26 mouse cellular contexts compared by ENCODE assay signal in the genomic region with DNA sequence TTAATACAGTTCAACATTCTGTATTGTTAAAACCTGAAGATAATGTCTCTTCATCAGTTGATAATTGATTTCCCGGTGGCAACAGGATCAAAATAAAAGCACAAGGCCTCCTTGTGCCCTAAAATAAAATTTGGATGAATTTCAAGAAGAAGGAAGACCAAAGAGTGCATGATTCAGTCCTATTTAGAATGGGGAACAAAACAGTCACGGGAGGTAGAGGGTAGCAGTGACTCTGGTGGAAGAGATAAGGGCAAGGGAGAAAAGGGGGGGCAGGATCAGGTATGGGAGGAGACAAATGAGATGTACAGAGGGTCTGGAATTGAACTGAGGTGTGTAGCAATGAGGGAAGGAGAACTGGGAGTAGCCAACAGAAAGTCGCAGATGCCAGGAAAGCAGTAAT. TPM values are rescaled to one million over a fixed set of nuclear protein-coding genes. Genes with fewer than 3 reads are reported as not detected.
A peak's percentile ranks its signal among the peaks of the same experiment; 100 is the strongest.
DNase-seq lines count a peak whose midpoint lies in the region; ATAC-seq and TF ChIP-seq lines count a peak whose summit lies in the region.
"Had no signal": no experiment of that assay in that cellular context is flagged by ENCODE, and none has a peak within 500 bp of the region (broad histone marks: within the 10 kb centered on the region; RNA-seq: fewer than 3 reads in every experiment).

No protein-coding gene starts in this region.

- peaks cover 0 to 8% of the 10 kb centered on the region in 2 experiments; a peak in 2 of 4 replicates for H3K36me3 ChIP-seq in MEL (ENCODE audit: control insufficient read depth in 1 of 2, insufficient read depth in 2 of 2, low read length in 2 of 2)
- no peaks in the 10 kb centered on the region for H3K36me3 ChIP-seq in forebrain, embryonic 16.5 days (ENCODE audit: control insufficient read depth, insufficient read depth)
- H3K36me3 ChIP-seq: G1E had no signal

- TF ChIP-seq CTCF in MEL (IDR thresholded peaks at IDR 0.05 in 2 of 3, conservative IDR thresholded peaks at IDR 0.05 in 1 of 3; ENCODE audit: control insufficient read depth in 1 of 3, insufficient read depth in 1 of 3, low read depth in 2 of 3, low read length in 3 of 3, poor library complexity in 1 of 3, severe bottlenecking in 1 of 3): no peak

- H3K4me3 ChIP-seq in MEL (ENCODE audit: control insufficient read depth in 1 of 2, insufficient read depth in 1 of 2, low read depth in 2 of 2, low read length in 2 of 2): no peak overlapping the region
- H3K4me3 ChIP-seq in forebrain, embryonic 16.5 days (replicated peaks; ENCODE audit: low read length): no peak overlapping the region

- no peak overlapping the region for H3K9ac ChIP-seq in MEL (ENCODE audit: control insufficient read depth, low read depth, low read length, poor library complexity, severe bottlenecking)
- H3K9ac ChIP-seq in forebrain, embryonic 16.5 days (replicated peaks; ENCODE audit: low read depth, low read length): no peak overlapping the region

- DNase-seq in heart, adult 11 months: peak; percentile 45
- DNase-seq in heart, postnatal 10 days: no peak
- DNase-seq in MEL (ENCODE audit: low read depth, low spot score) (peak; percentile 81), MEL-GATA-1-ER (ENCODE audit: extremely low read depth, low read depth) (peak; percentile 69)
- DNase-seq in heart, adult 9 months (ENCODE audit: low spot score in 2 of 2): no peak
- DNase-seq: adrenal gland, adult 8-10 months; adrenal gland, postnatal 10 days; adrenal gland, postnatal 14 days; adrenal gland, postnatal 25 days; adrenal gland, postnatal 36 days; B cell, adult 2 months; cerebellum, adult 11 months; cerebellum, adult 11-12 months; cerebellum, adult 18-20 months; cerebellum, adult 2 months; cerebellum, adult 8-10 months had no signal

- peak overlapping the region; percentile 79; the same call in 1 of the 2 replicates for H3K27ac ChIP-seq in MEL (ENCODE audit: control insufficient read depth, low read depth, low read length)
- no peak overlapping the region for H3K27ac ChIP-seq in forebrain, embryonic 16.5 days (ENCODE audit: low read length)

- H3K9me3 ChIP-seq in MEL (replicated peaks; ENCODE audit: insufficient read depth, low read length): no peaks in the 10 kb centered on the region
- no peaks in the 10 kb centered on the region for H3K9me3 ChIP-seq in forebrain, embryonic 16.5 days (ENCODE audit: control insufficient read depth, low read length)

- no peak for TF ChIP-seq RAD21 in MEL (IDR thresholded peaks at IDR 0.05; ENCODE audit: low read depth, low read length)

- H3K4me1 ChIP-seq in MEL (ENCODE audit: control insufficient read depth in 1 of 2, insufficient read depth in 2 of 2, low read length in 2 of 2): peaks cover 6 to 9% of the 10 kb centered on the region in 2 experiments
- no peaks in the 10 kb centered on the region for H3K4me1 ChIP-seq in forebrain, embryonic 16.5 days (replicated peaks; ENCODE audit: control insufficient read depth, insufficient read depth, low read length)

- intact Hi-C loops in heart, postnatal 10 days (cut with DNase I): no loop called here

- H3K79me2 ChIP-seq in MEL (ENCODE audit: control insufficient read depth, insufficient read depth, low read length, poor library complexity): no peaks in the 10 kb centered on the region

- ATAC-seq in forebrain, embryonic 16.5 days: no peak
- ATAC-seq: activated CD4-positive, CD25-positive, alpha-beta regulatory T cell, adult 4 months; CD4-positive, CD25-positive, alpha-beta regulatory T cell, adult 4 months; Patski had no signal

- WGBS in forebrain, embryonic 16.5 days: 72% methylated on average over 3 of the region's 3 CpGs

- H3K27me3 ChIP-seq in MEL (ENCODE audit: control insufficient read depth in 1 of 2, insufficient read depth in 2 of 2, low read length in 2 of 2): no peaks in the 10 kb centered on the region
- H3K27me3 ChIP-seq in forebrain, embryonic 16.5 days (replicated peaks; ENCODE audit: control insufficient read depth, insufficient read depth, low read length): no peaks in the 10 kb centered on the region
- H3K27me3 ChIP-seq: Patski had no signal

- TF ChIP-seq POLR2A in MEL (IDR thresholded peaks at IDR 0.05; ENCODE audit: control insufficient read depth in 1 of 2, insufficient read depth in 1 of 2, low read depth in 1 of 2, low read length in 2 of 2, poor library complexity in 1 of 2): no peak

- TF ChIP-seq EP300 in MEL (IDR thresholded peaks at IDR 0.05; ENCODE audit: low read depth in 1 of 2, low read length in 2 of 2): peak; percentile 78 to 83

- H3K4me2 ChIP-seq in forebrain, embryonic 16.5 days (ENCODE audit: low read length): no peak overlapping the region

TF ChIP-seq in MEL, 35 proteins besides CTCF, POLR2A, EP300 and RAD21:
- TF ChIP-seq ZKSCAN1 (IDR thresholded peaks at IDR 0.05; ENCODE audit: low read depth, low read length): no peak
- TF ChIP-seq TAL1 (IDR thresholded peaks at IDR 0.05; ENCODE audit: low read length): peak; percentile 68
- no peak for TF ChIP-seq TBP (IDR thresholded peaks at IDR 0.05; ENCODE audit: low read depth, low read length)
- TF ChIP-seq JUND (IDR thresholded peaks at IDR 0.05; ENCODE audit: low read depth, low read length): no peak
- peak; percentile 72 for TF ChIP-seq RCOR1 (IDR thresholded peaks at IDR 0.05; ENCODE audit: low read depth, low read length)
- TF ChIP-seq MEF2A (IDR thresholded peaks at IDR 0.05; ENCODE audit: extremely low read depth, insufficient replicate concordance, low read depth, low read length, poor library complexity, severe bottlenecking): peak; percentile 66; the same call in 1 of the 2 replicates
- TF ChIP-seq ELF1 (IDR thresholded peaks at IDR 0.05; ENCODE audit: low read depth, low read length): peak; percentile 29; the same call in 1 of the 2 replicates
- TF ChIP-seq E2F4 (IDR thresholded peaks at IDR 0.05; ENCODE audit: borderline replicate concordance, low read depth, low read length): no peak
- peak; percentile 97 for TF ChIP-seq BHLHE40 (IDR thresholded peaks at IDR 0.05; ENCODE audit: borderline replicate concordance, low read depth, low read length)
- peak; percentile 75 for TF ChIP-seq GATA1 (IDR thresholded peaks at IDR 0.05; ENCODE audit: low read depth, low read length)
- TF ChIP-seq ETS1 (IDR thresholded peaks at IDR 0.05; ENCODE audit: low read depth, low read length): peak; percentile 78
- peak; percentile 88 for TF ChIP-seq TCF12 (IDR thresholded peaks at IDR 0.05; ENCODE audit: low read depth, low read length)
- peak; percentile 10; the same call in 1 of the 2 replicates for TF ChIP-seq CHD2 (IDR thresholded peaks at IDR 0.05; ENCODE audit: low read length)
- 0 out of 2 replicates have a peak, but pooled peaks have one; percentile 16 for TF ChIP-seq MXI1 (IDR thresholded peaks at IDR 0.05; ENCODE audit: low read depth, low read length)
- TF ChIP-seq MYB (IDR thresholded peaks at IDR 0.05; ENCODE audit: low read depth, low read length): 0 out of 2 replicates have a peak, but pooled peaks have one; percentile 18
- TF ChIP-seq MYC (IDR thresholded peaks at IDR 0.05; ENCODE audit: low read depth, low read length): 0 out of 2 replicates have a peak, but pooled peaks have one; percentile 34
- no peak for TF ChIP-seq ZNF384 (IDR thresholded peaks at IDR 0.05; ENCODE audit: low read depth, low read length)
- TF ChIP-seq USF1 (IDR thresholded peaks at IDR 0.05; ENCODE audit: low read depth, low read length): no peak
- TF ChIP-seq MAZ (IDR thresholded peaks at IDR 0.05; ENCODE audit: low read depth, low read length): peak; percentile 82
- no peak for TF ChIP-seq MAX (IDR thresholded peaks at IDR 0.05; ENCODE audit: low read length)
- no peak for TF ChIP-seq ZMIZ1 (IDR thresholded peaks at IDR 0.05; ENCODE audit: low read depth, low read length)
- TF ChIP-seq POLR2AphosphoS5 (IDR thresholded peaks at IDR 0.05; ENCODE audit: borderline replicate concordance, low read depth, low read length): no peak
- TF ChIP-seq MAFK (IDR thresholded peaks at IDR 0.05; ENCODE audit: borderline replicate concordance, low read depth, low read length): peak; percentile 32; the same call in 1 of the 2 replicates
- no peak for TF ChIP-seq ZC3H11A (IDR thresholded peaks at IDR 0.05; ENCODE audit: low read depth, low read length)

RNA-seq across cellular contexts. Expression of gene Gm5039, which starts 9.3 kb away (rescaled TPM):
- total RNA-seq in heart, postnatal 10 days (2021): not detected
- total RNA-seq in MEL (2012; rRNA removed): not detected in 2 replicates
- polyA plus RNA-seq in MEL (2012; ENCODE audit: insufficient read depth in 1 of 2, insufficient read length in 2 of 2, low read depth in 1 of 2, low replicate concordance in 2 of 2, missing spikeins in 1 of 2): under 1 TPM in 1 of 2 experiments, not detected in 1; 0.06 TPM
- polyA plus RNA-seq in forebrain, embryonic 16.5 days (2015; fragmentation: Nextera tagmentation; extraction: Ambion mirVana): not detected in 2 replicates
- total RNA-seq: adrenal gland, adult 18-20 months; adrenal gland, adult 2 months; adrenal gland, adult 8-10 months; adrenal gland, postnatal 10 days; adrenal gland, postnatal 14 days; adrenal gland, postnatal 25 days; adrenal gland, postnatal 36 days; adrenal gland, postnatal 4 days; CH12.LX had no signal
- polyA plus RNA-seq: activated CD4-positive, CD25-positive, alpha-beta regulatory T cell, adult 4 months; adrenal gland, adult 2 months; brain, embryonic 14.5 days; CD4-positive, CD25-positive, alpha-beta regulatory T cell, adult 4 months; cerebellum, adult 2 months; G1E had no signal

RNA-seq across cellular contexts. Expression of gene Gm5662, which starts 40.3 kb away (rescaled TPM):
- not detected for total RNA-seq in heart, postnatal 10 days (2021)
- total RNA-seq in MEL (2012; rRNA removed): not detected in 2 replicates
- polyA plus RNA-seq in MEL (2012; ENCODE audit: insufficient read depth in 1 of 2, insufficient read length in 2 of 2, low read depth in 1 of 2, low replicate concordance in 2 of 2, missing spikeins in 1 of 2): not detected
- not detected in 2 replicates for polyA plus RNA-seq in forebrain, embryonic 16.5 days (2015; fragmentation: Nextera tagmentation; extraction: Ambion mirVana)
- total RNA-seq: adrenal gland, adult 18-20 months; adrenal gland, adult 2 months; adrenal gland, adult 8-10 months; adrenal gland, postnatal 10 days; adrenal gland, postnatal 14 days; adrenal gland, postnatal 25 days; adrenal gland, postnatal 36 days; adrenal gland, postnatal 4 days; CH12.LX had no signal
- polyA plus RNA-seq: activated CD4-positive, CD25-positive, alpha-beta regulatory T cell, adult 4 months; adrenal gland, adult 2 months; brain, embryonic 14.5 days; CD4-positive, CD25-positive, alpha-beta regulatory T cell, adult 4 months; cerebellum, adult 2 months had no signal

RNA-seq across cellular contexts. Expression of gene Adck1, which starts 45.8 kb away (rescaled TPM):
- total RNA-seq in heart, postnatal 10 days (2021): 10 to 100 TPM; 22.7 to 25.6 TPM
- total RNA-seq in MEL (2012; rRNA removed): 24.8 and 30.6 TPM in 2 replicates
- polyA plus RNA-seq in MEL (2012; ENCODE audit: insufficient read depth in 1 of 2, insufficient read length in 2 of 2, low read depth in 1 of 2, low replicate concordance in 2 of 2, missing spikeins in 1 of 2): 10 to 100 TPM in 1 of 2 experiments, not detected in 1; 34.3 TPM
- polyA plus RNA-seq in forebrain, embryonic 16.5 days (2015; fragmentation: Nextera tagmentation; extraction: Ambion mirVana): 36.4 and 39.4 TPM in 2 replicates

Comparison
In these comparisons a context has a peak if more than half of its experiments do, and no peak if none do; other contexts are left out.
1. DNase-seq: peak in heart, adult 11 months (single experiment), MEL (single experiment) and MEL-GATA-1-ER (single experiment); none in heart, postnatal 10 days (0 of 2) and heart, adult 9 months (0 of 2).